Mouse (Mus musculus) cerebellum, postnatal 36 days (tissue): Measurements from ENCODE around the gene Cdh6.

Source experiments
- DNase-seq, 2 experiments: peaks; one replicate each; pipeline ENCODE4 v3.0.0; 2021 to 2022; ENCODE audit warnings: mixed read lengths in 2 of 2

The Cdh6 gene

DNA sequence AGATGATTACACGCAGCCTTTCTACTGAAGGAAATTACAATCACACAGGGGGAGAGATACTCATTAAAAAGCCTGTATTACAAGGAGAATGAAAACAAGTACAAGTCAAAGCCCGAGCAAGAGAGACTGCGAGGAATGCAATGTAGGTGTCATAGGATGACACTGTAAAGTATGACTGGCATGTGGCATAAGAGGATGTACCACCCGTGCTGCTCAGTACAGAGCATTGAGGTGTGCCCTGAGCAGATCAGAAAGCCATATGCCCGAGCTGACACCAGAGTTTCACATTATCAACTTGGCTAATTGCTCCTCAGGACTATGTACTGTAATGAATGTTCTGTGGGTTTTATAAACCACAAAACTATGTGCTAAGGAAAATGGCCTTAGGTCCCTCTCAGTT lies 115.7 kb downstream of the Cdh6 start:
- no peak for DNase-seq

DNA sequence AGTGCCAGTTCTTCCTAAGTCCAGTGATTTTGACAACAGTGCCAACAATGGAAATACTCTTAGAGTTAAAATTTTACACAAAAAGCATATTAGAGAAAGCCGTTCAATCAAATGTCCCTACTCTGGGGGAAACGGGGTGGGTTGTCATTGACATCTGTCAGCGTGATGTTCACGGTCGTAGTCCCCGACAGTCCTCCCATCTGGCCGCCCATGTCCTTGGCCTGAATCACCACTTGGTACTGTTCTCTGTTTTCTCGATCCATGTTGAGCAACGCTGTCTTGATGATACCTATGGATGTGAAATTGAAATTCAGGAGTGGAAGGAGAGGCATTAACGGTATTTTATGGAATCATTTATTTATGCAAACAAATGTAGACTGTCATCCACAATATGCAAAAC lies 116.2 kb downstream of the Cdh6 start:
- no peak for DNase-seq

DNA sequence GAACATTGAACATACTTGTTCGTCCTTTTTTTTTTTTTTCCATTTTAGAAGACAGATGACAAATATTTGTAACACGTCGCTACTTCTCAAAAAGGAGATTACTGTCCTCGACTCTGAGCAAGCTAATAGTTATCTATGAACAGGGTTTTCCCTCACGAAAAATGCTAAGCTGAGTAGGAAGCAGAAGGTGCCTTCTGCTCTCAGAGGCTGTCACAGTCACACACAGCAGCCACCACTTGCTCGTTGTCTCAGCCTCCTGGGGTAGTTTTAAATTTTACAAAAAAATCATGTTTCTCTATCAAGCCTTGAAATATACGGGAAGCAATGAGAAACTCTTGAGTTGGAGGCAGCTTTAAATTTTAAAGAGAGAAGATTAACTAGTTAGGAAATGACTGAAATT lies 125.6 kb downstream of the Cdh6 start:
- DNase-seq, result no peak

DNA sequence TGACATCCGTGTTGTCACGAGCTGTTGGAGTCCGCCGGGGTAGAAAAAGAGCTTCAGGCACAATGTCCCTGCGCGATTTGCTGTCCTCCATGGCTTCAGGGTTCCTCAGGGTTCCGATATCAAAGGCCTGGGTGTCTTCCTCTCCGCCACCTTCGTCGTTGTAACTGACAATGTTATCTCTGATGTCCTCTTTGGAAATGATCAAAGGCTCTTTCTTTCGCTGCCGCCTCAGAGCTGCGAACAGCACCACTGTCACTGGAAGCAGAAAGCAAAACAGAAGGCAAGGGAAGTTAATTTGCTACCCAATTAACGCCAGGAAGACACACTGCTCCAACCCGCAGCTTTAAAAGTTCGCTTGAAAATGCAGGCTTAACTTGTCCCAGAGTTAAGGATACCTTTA lies 139.0 kb downstream of the Cdh6 start:
- no peak for DNase-seq

DNA sequence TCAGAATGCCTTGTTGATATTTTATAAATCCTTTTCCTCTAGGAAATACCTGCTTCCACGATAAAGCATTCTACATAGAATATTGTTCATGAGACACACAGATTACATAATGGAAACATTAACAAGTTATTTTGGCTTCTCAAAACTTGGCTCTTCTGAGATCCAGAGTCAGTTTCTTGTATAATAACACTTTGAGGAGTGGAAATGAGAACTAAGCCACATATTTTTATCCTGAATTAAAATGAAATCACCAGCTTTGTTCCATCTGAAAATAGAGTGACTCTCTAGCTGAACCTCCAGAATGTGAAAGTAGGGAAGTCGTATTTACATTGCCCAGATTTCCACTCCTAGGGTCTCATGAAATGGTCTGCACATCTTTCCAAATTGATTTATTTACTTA lies 142.8 kb downstream of the Cdh6 start:
- DNase-seq, result no peak

DNA sequence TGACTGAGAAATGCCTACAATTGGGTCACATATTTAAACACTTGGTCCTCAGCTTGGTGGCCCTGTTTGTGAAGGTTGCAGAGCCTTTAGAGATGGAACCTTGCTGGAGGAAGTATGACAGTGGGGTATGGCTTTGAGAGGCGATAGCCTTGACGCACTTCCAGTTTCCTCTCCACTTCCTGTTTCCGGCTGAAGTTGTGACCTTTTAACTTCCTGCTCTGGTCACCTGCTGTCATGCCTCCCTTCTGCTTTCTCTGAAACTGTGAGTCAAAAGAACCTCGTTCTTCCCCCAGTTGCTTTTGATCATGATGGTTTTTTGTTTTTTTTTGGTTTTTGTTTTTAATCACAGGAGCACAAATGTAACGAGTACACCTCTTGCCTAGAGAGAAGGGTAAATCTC lies 146.0 kb downstream of the Cdh6 start:
- no peak for DNase-seq

DNA sequence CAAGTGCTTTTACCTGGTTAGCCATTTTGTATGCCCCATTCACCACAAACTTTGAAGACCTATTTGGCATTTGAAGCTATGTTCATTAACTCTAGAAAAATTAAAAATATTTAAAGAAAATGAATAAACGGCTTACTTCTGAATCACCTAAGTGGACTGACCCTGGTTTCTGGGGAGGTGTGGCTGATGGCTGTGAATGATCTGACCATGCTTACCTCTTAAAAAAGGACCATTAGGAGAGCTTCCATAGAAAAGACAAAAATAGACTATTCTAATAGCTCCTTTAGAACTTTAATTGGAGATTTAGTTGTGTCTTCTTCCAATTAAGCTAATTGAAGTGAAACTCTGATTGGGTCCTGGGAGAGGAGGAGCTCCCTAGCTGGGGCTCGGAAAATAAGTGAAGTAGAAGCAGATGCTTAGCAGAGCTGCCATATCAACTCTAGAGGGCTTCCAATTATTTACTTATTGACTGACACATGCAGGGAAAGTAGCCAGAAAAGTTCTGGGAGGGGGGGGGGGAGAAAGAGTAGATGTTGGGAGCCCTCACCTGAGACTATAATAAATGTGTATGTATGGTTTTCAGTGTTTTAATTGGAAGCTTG lies 156.6 kb downstream of the Cdh6 start:
- DNase-seq, result no peak

DNA sequence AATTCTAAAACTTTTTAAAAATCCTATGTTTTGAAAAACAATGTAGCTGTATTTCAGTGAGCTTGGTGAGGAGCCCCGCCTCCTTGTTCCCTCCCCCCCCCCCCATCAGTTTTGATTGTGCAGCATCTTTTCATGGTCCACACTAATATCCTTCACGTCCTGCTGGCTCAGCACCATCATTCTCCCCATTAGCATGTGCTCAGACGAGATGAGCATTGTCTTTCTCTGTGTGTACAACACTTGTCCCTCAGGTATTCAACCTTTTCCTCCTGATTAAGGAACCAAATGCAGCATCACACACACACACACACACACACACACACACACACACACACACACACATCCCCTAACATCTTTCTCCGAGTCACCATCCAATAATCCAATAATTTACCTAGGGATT lies 164.7 kb downstream of the Cdh6 start:
- DNase-seq, result no peak

DNA sequence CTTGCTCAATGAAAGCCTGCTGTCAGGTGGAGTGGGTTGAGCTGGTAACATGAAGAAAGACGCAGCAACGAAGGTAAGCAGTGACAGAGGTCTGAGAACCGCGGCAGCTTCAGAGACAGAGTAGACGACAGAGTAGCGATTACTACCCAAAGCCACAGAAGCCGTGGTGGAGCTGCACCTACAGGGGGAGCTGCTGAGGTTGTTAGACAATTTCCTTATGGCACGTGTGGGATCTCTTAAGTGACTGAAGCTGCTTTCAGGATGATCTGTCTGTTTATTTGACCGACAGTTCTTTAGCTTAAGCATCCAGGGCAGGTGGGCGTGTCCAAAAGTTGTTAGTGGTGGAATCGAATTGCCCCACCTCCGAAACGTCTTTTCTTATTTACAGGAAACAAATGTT lies 167.5 kb downstream of the Cdh6 start:
- no peak for DNase-seq

DNA sequence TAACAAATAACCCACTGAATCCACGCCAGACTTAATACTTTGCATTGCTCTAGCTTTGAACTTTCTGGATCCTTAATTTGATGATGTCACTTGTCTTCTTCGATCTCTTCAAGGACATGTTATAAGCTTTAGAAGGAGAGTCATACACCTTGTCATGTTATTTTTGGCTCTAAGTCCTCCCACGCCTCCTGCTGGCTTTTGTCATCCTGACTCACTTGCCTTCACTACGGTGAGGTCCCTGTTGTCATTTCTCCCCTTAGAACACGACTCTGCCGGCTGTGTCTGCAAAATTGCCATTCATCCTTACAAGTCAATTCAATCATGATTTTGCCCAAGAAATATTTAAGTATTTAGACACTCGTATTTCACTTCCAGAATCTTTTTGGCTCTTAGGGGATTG lies 171.9 kb downstream of the Cdh6 start:
- no peak for DNase-seq

DNA sequence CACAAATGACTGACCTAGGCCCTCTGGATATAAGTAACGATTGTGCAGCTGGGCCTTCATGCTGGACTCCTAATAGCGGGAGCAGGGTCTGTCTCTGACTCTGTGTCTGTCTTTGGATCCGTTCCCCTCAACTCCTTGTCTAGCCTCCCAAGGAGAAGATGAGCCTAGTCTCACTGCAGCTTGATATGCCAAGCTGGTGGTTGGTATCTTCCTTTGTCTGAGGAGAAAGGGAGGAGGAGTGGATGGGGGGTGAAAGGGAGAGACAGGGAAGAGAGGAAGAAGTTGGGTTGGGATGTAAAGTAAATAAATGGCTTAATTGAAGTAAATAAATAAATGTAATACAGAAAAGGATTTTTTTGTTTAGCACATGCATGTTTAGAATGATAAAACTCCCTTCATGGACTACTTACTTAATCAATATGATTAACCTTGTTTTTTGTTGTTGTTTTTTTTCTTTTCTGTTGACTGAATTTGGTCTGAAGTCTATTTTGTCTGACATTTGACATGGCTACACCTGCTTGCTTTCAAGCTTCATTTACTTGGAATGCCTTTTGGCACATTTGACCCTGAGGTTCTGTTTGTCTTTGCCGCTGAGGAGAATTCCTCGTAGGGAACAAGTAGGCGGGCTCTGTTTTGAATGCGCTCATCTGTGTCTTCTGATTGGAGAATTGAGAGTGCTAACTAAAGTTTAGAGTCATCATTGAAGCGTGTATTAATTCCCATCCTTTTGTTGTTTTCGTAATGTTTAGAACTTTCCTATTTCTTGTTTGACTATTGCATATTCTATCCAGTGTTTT lies 178.7 kb downstream of the Cdh6 start:
- DNase-seq, result no peak
